Mouse (Mus musculus): ENCODE data around the gene Glce.

DNA sequence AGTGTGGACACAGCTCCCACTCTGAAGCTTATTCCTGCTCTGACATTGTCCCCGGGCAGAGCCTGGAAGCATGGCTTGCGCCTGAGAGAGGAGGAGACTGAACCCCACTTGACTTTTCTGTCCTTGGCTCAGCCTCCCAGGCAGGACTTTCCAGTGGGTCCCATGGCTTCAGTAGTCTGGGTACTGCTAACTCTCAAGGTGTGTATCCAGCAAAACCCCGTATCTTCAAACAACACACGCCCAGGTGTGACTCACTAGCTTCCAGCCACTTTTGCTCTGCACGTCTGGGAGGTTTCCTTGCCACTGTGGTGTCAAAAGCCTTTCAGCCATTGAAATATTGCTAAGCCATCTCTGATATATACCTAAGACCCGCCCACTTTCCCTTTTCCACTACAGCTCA, 105.1 kb downstream of the Glce start:
- TF ChIP-seq POLR2A (IDR thresholded peaks at IDR 0.05; ENCODE audit: insufficient read length, low read depth) (no peak), MYOD1 (IDR thresholded peaks at IDR 0.05; ENCODE audit: control insufficient read depth in 1 of 3, insufficient read length in 2 of 3, low read depth in 2 of 3) (no peak), MYOG (IDR thresholded peaks at IDR 0.05; ENCODE audit: control insufficient read depth in 1 of 3, insufficient read depth in 1 of 3, insufficient read length in 2 of 3, low read depth in 2 of 3) (no peak), E2F4 (IDR thresholded peaks at IDR 0.05; ENCODE audit: insufficient read depth) (no peak), SRF (IDR thresholded peaks at IDR 0.05; ENCODE audit: control insufficient read depth, insufficient read length, low read depth) (no peak), TCF3 (IDR thresholded peaks at IDR 0.05; ENCODE audit: insufficient read length, low read depth) (no peak), MAX (IDR thresholded peaks at IDR 0.05; ENCODE audit: low read depth) (no peak), POLR2AphosphoS2 (IDR thresholded peaks at IDR 0.05; ENCODE audit: insufficient read length, low read depth) (no peak), USF1 (IDR thresholded peaks at IDR 0.05; ENCODE audit: low read depth) (no peak), TCF12 (IDR thresholded peaks at IDR 0.05; ENCODE audit: insufficient read depth, poor library complexity, severe bottlenecking) (no peak), CEBPB (IDR thresholded peaks at IDR 0.05; ENCODE audit: insufficient read depth, poor library complexity, severe bottlenecking) (no peak), REST (IDR thresholded peaks at IDR 0.05; ENCODE audit: insufficient read depth, insufficient read length) (no peak)

Data from myocyte (in vitro differentiated cells).